Mouse (Mus musculus) thymus, adult 2 months (tissue): ENCODE results near the gene Lyl1.

ENCODE experiments used
- CTCF ChIP-seq: fragments of 200-500 bp; IDR thresholded peaks from 2 replicates; pipeline ENCODE4 v1.5.1; 2012; ENCODE audit warnings: mild to moderate bottlenecking, control low read depth, low read length, moderate library complexity, borderline replicate concordance; ENCODE audit not compliant: control insufficient read depth, poor library complexity, insufficient read depth; ENCODE audit errors: extremely low read depth
- POLR2A ChIP-seq: fragments of 200-500 bp; IDR thresholded peaks from 2 replicates; pipeline ENCODE4 v1.6.1; 2012; ENCODE audit warnings: mild to moderate bottlenecking, low read length, control low read depth, moderate library complexity; ENCODE audit not compliant: control insufficient read depth, poor library complexity, insufficient read depth; ENCODE audit errors: extremely low read depth

- TF ChIP-seq CTCF (no peak), POLR2A (no peak)
Observed at GRCm38 (mm10) chr8:84661458-84661871, 39.8 kb upstream of the Lyl1 start.
